Mouse (Mus musculus): ENCODE measurements at regions not wholly inside any gene's neighbourhood (a gene's known extent, or its start where the extent isn't known, plus 50 kb on each side); places are given as distances from the start of the nearest gene placed in this dataset.

DNA sequence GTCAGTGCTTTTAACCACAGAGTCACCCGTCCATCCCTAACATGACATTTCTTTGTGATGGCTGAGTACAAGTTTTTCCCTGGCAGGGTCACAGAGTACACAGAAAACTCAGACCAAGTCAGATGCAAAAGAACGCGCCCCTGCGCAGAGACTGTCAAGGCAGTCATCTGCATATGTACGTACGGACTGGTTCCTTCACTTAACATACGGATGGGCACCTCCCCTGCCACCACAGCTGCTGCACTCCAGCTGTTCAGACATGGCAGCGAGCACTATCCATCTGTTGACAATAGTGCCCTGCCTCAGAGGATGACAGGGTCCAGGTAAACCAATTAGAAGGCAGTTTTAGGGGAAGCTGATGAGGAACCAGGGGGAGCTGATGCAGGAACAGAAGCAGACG, 63.3 kb upstream of the Sulf2 start:
- H3K9me3 ChIP-seq (ENCODE audit: control insufficient read depth, insufficient read depth, low read depth, low read length): no peaks in the 10 kb centered on the region
- H3K4me1 ChIP-seq (ENCODE audit: control insufficient read depth in 2 of 2, insufficient read depth in 2 of 2, low read length in 2 of 2, poor library complexity in 1 of 2): peaks cover 13 to 24% of the 10 kb centered on the region in 2 experiments; a peak in 3 of 4 replicates
- H3K4me3 ChIP-seq (ENCODE audit: insufficient read depth in 1 of 2, low read depth in 1 of 2, low read length in 2 of 2, poor library complexity in 1 of 2, severe bottlenecking in 1 of 2): no peak overlapping the region
- H3K9ac ChIP-seq (ENCODE audit: insufficient read depth, low read depth, low read length, poor library complexity, severe bottlenecking): no peak overlapping the region
- no peak for TF ChIP-seq CHD2 (IDR thresholded peaks at IDR 0.05; ENCODE audit: low read depth, low read length)
- TF ChIP-seq ZNF384 (IDR thresholded peaks at IDR 0.05; ENCODE audit: low read depth, low read length): no peak
- no peak for TF ChIP-seq ZC3H11A (IDR thresholded peaks at IDR 0.05; ENCODE audit: borderline replicate concordance, low read depth, low read length)
- no peak for TF ChIP-seq MAFK (IDR thresholded peaks at IDR 0.05; ENCODE audit: insufficient read depth, low read depth, low read length)
- TF ChIP-seq HCFC1 (IDR thresholded peaks at IDR 0.05; ENCODE audit: borderline replicate concordance, insufficient read depth, low read length): no peak
- in situ Hi-C loops (cut with MboI; ENCODE audit: low sequenced_read_pairs in 2 of 2, unreplicated experiment in 2 of 2): no loop called here
- no peaks in the 10 kb centered on the region for H3K36me3 ChIP-seq (ENCODE audit: control insufficient read depth, insufficient read depth, low read length, poor library complexity, severe bottlenecking)
- H3K27ac ChIP-seq (ENCODE audit: insufficient read depth, low read depth, low read length, poor library complexity, severe bottlenecking): no peak overlapping the region
- no peak for DNase-seq (ENCODE audit: low read depth, low spot score)

DNA sequence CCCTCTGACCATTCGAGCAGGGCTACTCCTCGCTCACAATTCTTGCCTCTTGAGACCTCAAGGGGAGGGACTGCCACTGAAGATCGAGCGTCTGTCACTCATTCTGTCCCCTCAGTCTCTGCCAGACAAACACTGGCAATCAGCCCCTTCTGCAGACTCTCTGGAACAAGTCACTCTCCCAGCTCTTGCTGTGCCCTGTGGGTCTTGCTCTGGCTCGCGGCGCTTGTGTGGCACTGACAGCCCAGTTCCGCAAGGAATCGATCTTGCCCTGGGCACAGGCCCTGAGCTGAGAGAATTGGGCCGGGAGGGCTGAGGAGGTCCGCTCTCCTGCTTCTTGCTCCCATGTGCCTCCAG, 61.0 kb upstream of the Sulf2 start:
- H3K9me3 ChIP-seq (ENCODE audit: control insufficient read depth, insufficient read depth, low read depth, low read length): no peaks in the 10 kb centered on the region
- H3K4me3 ChIP-seq (ENCODE audit: insufficient read depth in 1 of 2, low read depth in 1 of 2, low read length in 2 of 2, poor library complexity in 1 of 2, severe bottlenecking in 1 of 2): no peak overlapping the region
- in situ Hi-C loops (cut with MboI; ENCODE audit: low sequenced_read_pairs in 2 of 2, unreplicated experiment in 2 of 2): no loop called here
- H3K36me3 ChIP-seq (ENCODE audit: control insufficient read depth, insufficient read depth, low read length, poor library complexity, severe bottlenecking): no peaks in the 10 kb centered on the region
- no peak for DNase-seq (ENCODE audit: low read depth, low spot score)
- H3K4me1 ChIP-seq (ENCODE audit: control insufficient read depth in 2 of 2, insufficient read depth in 2 of 2, low read length in 2 of 2, poor library complexity in 1 of 2): peaks cover 9 to 19% of the 10 kb centered on the region in 2 experiments; a peak in 3 of 4 replicates
- H3K27ac ChIP-seq (ENCODE audit: insufficient read depth, low read depth, low read length, poor library complexity, severe bottlenecking): no peak overlapping the region
- H3K9ac ChIP-seq (ENCODE audit: insufficient read depth, low read depth, low read length, poor library complexity, severe bottlenecking): no peak overlapping the region
- TF ChIP-seq ZC3H11A (IDR thresholded peaks at IDR 0.05; ENCODE audit: borderline replicate concordance, low read depth, low read length) (no peak), HCFC1 (IDR thresholded peaks at IDR 0.05; ENCODE audit: borderline replicate concordance, insufficient read depth, low read length) (no peak), MAFK (IDR thresholded peaks at IDR 0.05; ENCODE audit: insufficient read depth, low read depth, low read length) (no peak)

DNA sequence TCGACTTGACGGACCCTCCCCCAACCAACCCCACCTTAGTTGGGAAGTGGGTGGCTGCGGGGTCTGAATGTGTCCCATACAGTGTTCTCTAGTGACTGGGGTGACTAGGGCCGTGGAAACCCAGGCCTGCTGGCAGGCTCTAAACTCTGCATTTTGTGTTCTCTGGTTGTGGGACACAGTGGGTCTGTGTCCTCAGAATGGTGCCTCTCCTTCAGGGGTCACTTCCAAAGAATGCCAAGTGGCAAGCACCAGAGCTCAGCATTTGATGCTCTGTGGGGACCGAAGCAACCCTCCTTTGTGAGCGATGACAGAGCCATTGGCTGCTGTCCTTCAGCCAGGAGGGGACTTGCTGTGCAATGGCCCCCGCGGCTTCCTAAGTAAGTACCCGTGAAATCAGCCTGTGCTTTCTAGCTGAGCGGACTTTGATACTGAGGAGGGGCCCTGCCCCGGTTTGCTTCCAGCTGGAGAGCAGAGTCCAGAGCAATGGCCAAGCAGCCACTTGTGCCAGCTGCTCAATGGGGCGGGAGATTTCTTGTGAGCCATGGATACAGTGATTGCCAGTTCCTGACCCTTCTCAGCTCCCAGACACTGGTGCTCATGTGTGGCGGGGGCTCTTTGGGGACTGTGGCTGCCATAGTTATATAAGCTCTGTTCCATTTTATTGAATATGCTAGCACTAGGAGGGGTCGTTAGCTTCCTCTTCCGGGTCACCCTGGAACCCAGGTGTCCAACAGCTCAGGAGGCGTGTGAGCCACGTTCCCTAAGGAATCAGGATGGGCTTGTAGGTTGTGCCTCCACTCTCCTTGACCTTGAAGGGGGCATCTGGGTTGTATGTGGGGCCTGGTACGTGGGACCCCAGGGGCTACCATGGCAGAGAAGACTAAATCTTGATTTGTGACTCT, 60.4 kb upstream of the Sulf2 start:
- Histone ChIP-seq H3K9me3 (ENCODE audit: control insufficient read depth, insufficient read depth, low read depth, low read length) (no peaks in the 10 kb centered on the region), H3K36me3 (ENCODE audit: control insufficient read depth, insufficient read depth, low read length, poor library complexity, severe bottlenecking) (no peaks in the 10 kb centered on the region), H3K4me1 (ENCODE audit: control insufficient read depth in 2 of 2, insufficient read depth in 2 of 2, low read length in 2 of 2, poor library complexity in 1 of 2) (peaks cover 7 to 19% of the 10 kb centered on the region in 2 experiments; a peak in 3 of 4 replicates), H3K27ac (ENCODE audit: insufficient read depth, low read depth, low read length, poor library complexity, severe bottlenecking) (no peak overlapping the region), H3K4me3 (ENCODE audit: insufficient read depth in 1 of 2, low read depth in 1 of 2, low read length in 2 of 2, poor library complexity in 1 of 2, severe bottlenecking in 1 of 2) (no peak overlapping the region), H3K9ac (ENCODE audit: insufficient read depth, low read depth, low read length, poor library complexity, severe bottlenecking) (no peak overlapping the region)
- no peak for DNase-seq (ENCODE audit: low read depth, low spot score)
- TF ChIP-seq ZC3H11A (IDR thresholded peaks at IDR 0.05; ENCODE audit: borderline replicate concordance, low read depth, low read length) (no peak), HCFC1 (IDR thresholded peaks at IDR 0.05; ENCODE audit: borderline replicate concordance, insufficient read depth, low read length) (no peak), ZNF384 (IDR thresholded peaks at IDR 0.05; ENCODE audit: low read depth, low read length) (no peak), CHD2 (IDR thresholded peaks at IDR 0.05; ENCODE audit: low read depth, low read length) (no peak)
- in situ Hi-C loops (cut with MboI; ENCODE audit: low sequenced_read_pairs in 2 of 2, unreplicated experiment in 2 of 2): no loop called here

DNA sequence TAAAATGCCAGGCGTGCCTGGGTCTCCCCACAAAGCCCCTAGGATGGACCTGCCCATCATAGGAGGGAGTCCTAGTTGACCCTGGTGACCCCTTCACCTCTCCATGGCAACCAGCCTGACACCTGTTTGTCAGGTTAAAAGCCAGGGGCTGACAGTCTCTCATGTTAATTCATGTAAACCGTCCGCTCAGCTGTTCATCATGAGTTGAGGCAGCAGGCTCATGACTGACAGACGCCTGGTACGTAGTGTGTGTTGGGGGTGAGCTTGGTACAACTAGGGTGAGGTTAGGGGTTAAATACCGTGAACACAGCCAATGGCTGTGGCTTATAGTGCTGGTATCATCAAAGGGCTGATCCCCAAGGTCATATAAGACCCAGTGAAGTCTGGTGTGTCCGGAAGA, 59.7 kb upstream of the Sulf2 start:
- Histone ChIP-seq H3K27ac (ENCODE audit: insufficient read depth, low read depth, low read length, poor library complexity, severe bottlenecking) (no peak overlapping the region), H3K4me3 (ENCODE audit: insufficient read depth in 1 of 2, low read depth in 1 of 2, low read length in 2 of 2, poor library complexity in 1 of 2, severe bottlenecking in 1 of 2) (no peak overlapping the region), H3K4me1 (ENCODE audit: control insufficient read depth in 2 of 2, insufficient read depth in 2 of 2, low read length in 2 of 2, poor library complexity in 1 of 2) (peaks cover 7 to 19% of the 10 kb centered on the region in 2 experiments; a peak in 2 of 4 replicates), H3K9ac (ENCODE audit: insufficient read depth, low read depth, low read length, poor library complexity, severe bottlenecking) (no peak overlapping the region), H3K36me3 (ENCODE audit: control insufficient read depth, insufficient read depth, low read length, poor library complexity, severe bottlenecking) (no peaks in the 10 kb centered on the region), H3K9me3 (ENCODE audit: control insufficient read depth, insufficient read depth, low read depth, low read length) (no peaks in the 10 kb centered on the region)
- TF ChIP-seq MAFK (IDR thresholded peaks at IDR 0.05; ENCODE audit: insufficient read depth, low read depth, low read length): no peak
- TF ChIP-seq HCFC1 (IDR thresholded peaks at IDR 0.05; ENCODE audit: borderline replicate concordance, insufficient read depth, low read length): no peak
- no peak for TF ChIP-seq ZC3H11A (IDR thresholded peaks at IDR 0.05; ENCODE audit: borderline replicate concordance, low read depth, low read length)
- no peak for TF ChIP-seq ZNF384 (IDR thresholded peaks at IDR 0.05; ENCODE audit: low read depth, low read length)
- no peak for TF ChIP-seq CHD2 (IDR thresholded peaks at IDR 0.05; ENCODE audit: low read depth, low read length)
- in situ Hi-C loops (cut with MboI; ENCODE audit: low sequenced_read_pairs in 2 of 2, unreplicated experiment in 2 of 2): no loop called here
- no peak for DNase-seq (ENCODE audit: low read depth, low spot score)
